Mouse (Mus musculus): ENCODE data around the gene Mob1a. TPM values are rescaled to one million over a fixed set of nuclear protein-coding genes. Genes with fewer than 3 reads are reported as not detected.

The Mob1a gene
- polyA plus RNA-seq (2017; shearing (Covaris generic)): 125 TPM

GRCm38 (mm10) chr6:83325525-83326393, at the start of gene Mob1a, which contains the start of gene Mthfd2:
Mob1a (plus strand) TSS chr6:83326016.
Mthfd2 (minus strand) TSS chr6:83325908.

GRCm38 (mm10) chr6:83348873-83349272, 23.1 kb downstream of the Mob1a start, which contains the start of gene Bola3:
Bola3 (plus strand) TSS chr6:83349147.

Other genes with a start within 250 kb of the Mob1a start
- gene Pcgf1, start 248.1 kb upstream of the Mob1a start, polyA plus RNA-seq (2017; shearing (Covaris generic)): 32.7 TPM
- not detected for gene Lbx2, start 239.6 kb upstream of the Mob1a start, polyA plus RNA-seq (2017; shearing (Covaris generic))
- gene Ccdc142, start 224.4 kb upstream of the Mob1a start, polyA plus RNA-seq (2017; shearing (Covaris generic)): 5.2 TPM
- 5.8 TPM for gene Gm42688, start 224.4 kb upstream of the Mob1a start, polyA plus RNA-seq (2017; shearing (Covaris generic))
- 65.4 TPM for gene Mrpl53, start 217.0 kb upstream of the Mob1a start, polyA plus RNA-seq (2017; shearing (Covaris generic))
- 3.9 TPM for gene Mogs, start 210.5 kb upstream of the Mob1a start, polyA plus RNA-seq (2017; shearing (Covaris generic))
- 71.7 TPM for gene Wbp1, start 204.5 kb upstream of the Mob1a start, polyA plus RNA-seq (2017; shearing (Covaris generic))
- 13.0 TPM for gene Ino80b, start 200.6 kb upstream of the Mob1a start, polyA plus RNA-seq (2017; shearing (Covaris generic))
- 0.92 TPM for gene Rtkn, start 190.6 kb upstream of the Mob1a start, polyA plus RNA-seq (2017; shearing (Covaris generic))
- gene Wdr54, start 169.6 kb upstream of the Mob1a start, polyA plus RNA-seq (2017; shearing (Covaris generic)): 1.9 TPM
- gene 1700003E16Rik, start 169.6 kb upstream of the Mob1a start, polyA plus RNA-seq (2017; shearing (Covaris generic)): not detected
- 86.5 TPM for gene Dctn1, start 160.1 kb upstream of the Mob1a start, polyA plus RNA-seq (2017; shearing (Covaris generic))
- 0.87 TPM for gene Slc4a5, start 106.2 kb upstream of the Mob1a start, polyA plus RNA-seq (2017; shearing (Covaris generic))
- 80.7 TPM for gene Mthfd2, start 108 bp upstream of the Mob1a start, polyA plus RNA-seq (2017; shearing (Covaris generic))
- gene Bola3, start 23.1 kb downstream of the Mob1a start, polyA plus RNA-seq (2017; shearing (Covaris generic)): 54.9 TPM
- 45.3 TPM for gene Tet3, start 133.1 kb downstream of the Mob1a start, polyA plus RNA-seq (2017; shearing (Covaris generic))
- 135 TPM for gene Dguok, start 181.0 kb downstream of the Mob1a start, polyA plus RNA-seq (2017; shearing (Covaris generic))
- 19.6 TPM for gene Actg2, start 210.2 kb downstream of the Mob1a start, polyA plus RNA-seq (2017; shearing (Covaris generic))
- gene Stambp, start 246.7 kb downstream of the Mob1a start, polyA plus RNA-seq (2017; shearing (Covaris generic)): 39.4 TPM

Measured in activated CD4-positive, CD25-positive, alpha-beta regulatory T cell, adult 9 weeks (primary cell).